Mouse (Mus musculus): ENCODE measurements around the gene Tmprss7.
A peak's percentile ranks its signal among the peaks of the same experiment; 100 is the strongest.

Gene Tmprss7

DNA sequence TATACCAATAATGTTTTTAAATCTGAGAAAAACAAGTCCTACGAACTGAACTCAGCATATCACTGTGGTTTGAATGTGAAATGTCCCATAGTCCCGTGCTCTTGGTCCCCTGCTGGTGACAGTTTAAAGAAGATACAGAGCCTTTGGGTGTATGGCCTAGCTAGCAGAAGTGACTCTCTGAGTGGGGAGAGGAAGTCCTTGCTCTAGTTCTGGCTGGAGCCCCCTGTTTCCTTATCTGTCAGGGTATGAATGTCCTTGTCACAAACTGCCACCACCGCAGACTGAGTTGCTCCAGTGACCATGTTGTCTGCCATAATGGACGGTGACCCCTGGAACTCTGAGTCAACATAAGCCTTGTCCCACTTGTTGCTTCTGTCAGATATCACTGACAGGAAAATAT lies 70.2 kb downstream of the Tmprss7 start:
- DNase-seq, result no peak

DNA sequence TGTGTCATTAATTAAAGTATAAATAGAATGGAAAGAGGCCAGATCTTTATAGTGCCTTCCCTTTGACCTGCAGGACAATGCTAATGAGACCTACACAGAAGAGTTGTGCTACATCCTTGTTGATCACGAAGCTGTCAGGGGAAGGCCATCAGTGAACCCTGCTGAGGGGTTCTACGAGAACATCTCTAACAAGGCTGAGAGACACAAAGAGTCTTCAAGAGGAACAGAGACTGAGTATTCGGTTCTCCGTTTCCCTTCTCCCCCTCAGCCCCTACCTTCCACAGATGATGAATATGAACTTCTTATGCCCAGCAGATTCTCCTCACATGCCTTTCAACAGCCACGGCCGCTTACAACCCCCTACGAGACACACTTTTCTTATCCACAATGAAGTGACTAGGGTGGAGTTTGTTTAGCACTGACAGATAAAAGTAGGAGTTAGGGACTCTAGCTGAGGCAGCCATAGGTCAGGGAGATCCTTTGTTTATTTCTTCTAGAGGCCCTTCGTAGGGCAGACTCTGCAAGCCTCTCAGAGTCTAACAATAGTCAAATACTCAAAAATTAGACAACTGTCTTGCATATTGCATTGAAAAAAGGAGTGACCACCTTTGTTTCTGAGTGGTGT lies 73.6 kb downstream of the Tmprss7 start:
- DNase-seq, result no peak

DNA sequence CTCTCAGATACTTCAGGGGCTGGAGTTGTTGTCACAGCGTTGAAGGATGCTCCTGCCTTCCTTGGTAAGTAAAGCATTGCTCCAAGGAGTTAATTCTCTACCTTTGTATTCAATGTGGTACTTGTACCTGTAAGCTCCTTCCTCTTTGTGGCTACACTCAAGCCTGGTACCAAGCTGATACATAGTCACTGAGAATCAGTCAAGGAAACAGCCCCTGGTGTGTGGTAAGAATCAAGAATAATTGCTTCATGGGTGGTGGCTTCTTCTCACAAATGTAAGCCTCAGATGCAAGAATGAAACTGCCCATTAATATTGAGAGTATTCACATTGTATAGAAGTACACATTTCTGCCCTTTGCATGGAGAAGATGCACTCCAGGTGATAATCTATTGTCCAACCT lies 77.5 kb downstream of the Tmprss7 start:
- DNase-seq, result no peak

DNA sequence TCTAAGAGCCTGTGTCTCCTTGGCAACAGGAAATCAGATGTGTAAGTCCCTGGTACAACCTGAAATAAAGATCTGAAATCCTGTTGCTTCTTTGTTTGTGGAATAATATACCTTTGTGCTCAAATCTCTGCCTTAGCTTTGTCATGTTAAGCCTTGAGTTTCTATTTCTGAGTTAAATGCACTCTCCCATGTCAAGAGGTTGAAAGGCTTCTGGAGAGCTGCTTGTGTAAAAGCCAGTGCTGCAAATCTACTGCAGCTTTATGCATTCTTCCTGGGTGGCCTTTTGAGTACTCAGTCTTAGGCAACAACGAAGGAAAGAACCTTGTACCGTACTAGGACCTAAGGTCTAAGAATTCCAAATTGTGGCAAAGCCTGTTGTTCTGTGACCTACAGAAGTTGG lies 80.2 kb downstream of the Tmprss7 start:
- no peak for DNase-seq

DNA sequence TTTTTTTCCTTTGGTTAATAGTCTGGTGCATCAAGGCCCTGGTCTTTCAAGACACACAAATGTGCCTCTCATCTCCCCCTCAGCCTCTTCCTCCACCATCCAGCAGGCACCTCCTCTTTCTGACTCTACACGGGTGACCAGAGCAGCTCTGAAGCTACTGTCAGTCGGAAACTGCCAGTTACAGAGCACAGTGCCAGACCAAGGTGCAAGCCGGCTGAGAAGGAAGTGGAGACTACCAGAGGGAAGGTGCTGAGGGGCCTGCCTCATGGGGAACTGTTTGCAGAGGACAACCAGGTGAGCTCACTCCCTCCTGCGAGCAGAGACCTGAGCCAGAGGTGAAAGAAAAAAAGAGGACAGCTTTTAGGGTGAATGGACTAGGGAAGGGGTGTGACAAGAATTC lies 83.2 kb downstream of the Tmprss7 start, which contains the start of gene Gcsam:
Gene Gcsam (plus strand): TSS at position 114 of the 400 bp plus-strand sequence.
- no peak for DNase-seq

DNA sequence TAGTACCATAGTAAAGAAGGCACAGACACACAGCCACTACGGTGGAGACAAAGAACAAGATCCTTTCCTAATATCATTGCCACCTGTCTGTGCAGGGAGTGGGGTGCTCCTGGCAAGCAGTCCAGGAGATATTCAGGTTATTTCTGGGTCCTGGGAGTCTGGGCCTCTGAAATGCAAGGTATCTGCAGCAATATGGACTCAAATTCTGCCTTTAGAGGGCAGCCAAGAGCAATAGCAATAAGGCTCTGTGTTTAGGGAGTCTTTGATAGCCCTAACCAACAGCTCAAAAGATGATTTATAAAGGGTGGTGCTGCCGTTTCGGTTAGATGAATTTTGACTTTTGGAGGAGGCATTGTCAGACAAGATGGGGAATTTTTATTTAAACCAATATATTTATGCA lies 84.2 kb downstream of the Tmprss7 start:
- peak; percentile 7 for DNase-seq

DNA sequence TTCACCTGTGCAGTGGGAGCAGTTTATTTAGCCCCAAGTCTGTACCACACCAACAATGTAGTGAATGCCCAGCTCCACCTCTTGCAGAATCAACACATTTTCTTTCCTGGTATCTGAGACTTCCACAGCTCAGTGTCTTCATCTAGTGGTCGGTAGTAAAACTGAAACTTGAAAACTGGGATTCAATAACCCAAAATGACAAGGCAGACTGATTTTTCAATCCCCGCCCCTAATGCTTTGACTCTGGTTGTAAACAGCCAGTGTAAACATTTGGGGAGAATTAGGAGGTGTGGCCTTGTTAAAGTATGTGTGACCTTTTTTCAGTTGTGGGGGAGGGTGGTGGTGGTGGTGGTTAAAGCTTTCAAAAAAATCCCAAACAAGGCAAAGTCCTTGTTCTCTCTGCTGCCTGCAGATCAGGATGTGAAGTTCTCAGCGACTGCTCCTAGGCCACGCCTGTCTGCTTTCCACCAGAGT lies 84.9 kb downstream of the Tmprss7 start:
- no peak for DNase-seq

All from cerebellum, adult 8-10 months (tissue).